Mouse (Mus musculus) brain, adult 2 months (tissue): Measurements from ENCODE around the gene Srd5a3.
A peak's percentile ranks its signal among the peaks of the same experiment; 100 is the strongest.
"Not testable (repeated sequence)": the region's sequence is repeated elsewhere in the genome, so short reads cannot be mapped to it uniquely, and the experiment has no call there.

ENCODE experiments used
- DNase-seq: peaks from one replicate; pipeline ENCODE4 v3.0.0; 2011; ENCODE audit warnings: low read depth, low spot score

Srd5a3 gene

GRCm38 (mm10) chr5:76139808-76140729, at the start of gene Srd5a3:
Srd5a3 (plus strand) TSS chr5:76140271.
- peak; percentile 95 for DNase-seq

- not testable (repeated sequence) for DNase-seq
Observed at GRCm38 (mm10) chr5:76103809-76104208, 36.3 kb upstream of the Srd5a3 start.

GRCm38 (mm10) chr5:76107306-76107705, 32.8 kb upstream of the Srd5a3 start:
- no peak for DNase-seq

- no peak for DNase-seq
Observed at GRCm38 (mm10) chr5:76108496-76108895, 31.6 kb upstream of the Srd5a3 start.

- peak; percentile 49 for DNase-seq
Observed at GRCm38 (mm10) chr5:76111173-76111572, 28.9 kb upstream of the Srd5a3 start.

- DNase-seq = no peak
Observed at GRCm38 (mm10) chr5:76112016-76112415, 28.1 kb upstream of the Srd5a3 start.

GRCm38 (mm10) chr5:76115436-76116041, 24.5 kb upstream of the Srd5a3 start:
- DNase-seq = peak; percentile 85

GRCm38 (mm10) chr5:76118441-76118840, 21.6 kb upstream of the Srd5a3 start:
- DNase-seq = peak; percentile 69

- DNase-seq = no peak
Observed at GRCm38 (mm10) chr5:76120634-76121033, 19.4 kb upstream of the Srd5a3 start.

- DNase-seq = peak; percentile 62
Observed at GRCm38 (mm10) chr5:76127584-76128316, 12.3 kb upstream of the Srd5a3 start.

- peak; percentile 70 for DNase-seq
Observed at GRCm38 (mm10) chr5:76130292-76130691, 9.8 kb upstream of the Srd5a3 start.

- no peak for DNase-seq
Observed at GRCm38 (mm10) chr5:76131990-76132389, 8.1 kb upstream of the Srd5a3 start.

- no peak for DNase-seq
Observed at GRCm38 (mm10) chr5:76135644-76136043, 4.4 kb upstream of the Srd5a3 start.

GRCm38 (mm10) chr5:76136271-76136670, 3.8 kb upstream of the Srd5a3 start:
- no peak for DNase-seq

- no peak for DNase-seq
Observed at GRCm38 (mm10) chr5:76137586-76137985, 2.5 kb upstream of the Srd5a3 start.

- DNase-seq = no peak
Observed at GRCm38 (mm10) chr5:76138071-76138470, 2.0 kb upstream of the Srd5a3 start.

GRCm38 (mm10) chr5:76138512-76138911, 1.6 kb upstream of the Srd5a3 start:
- peak; percentile 46 for DNase-seq

- DNase-seq = no peak
Observed at GRCm38 (mm10) chr5:76139171-76139671, 850 bp upstream of the Srd5a3 start.

- no peak for DNase-seq
Observed at GRCm38 (mm10) chr5:76140730-76141066, 627 bp downstream of the Srd5a3 start.

- no peak for DNase-seq
Observed at GRCm38 (mm10) chr5:76143356-76143755, 3.3 kb downstream of the Srd5a3 start.

GRCm38 (mm10) chr5:76146401-76146800, 6.3 kb downstream of the Srd5a3 start:
- DNase-seq = no peak

GRCm38 (mm10) chr5:76149436-76149835, 9.4 kb downstream of the Srd5a3 start:
- DNase-seq = no peak
